Comparison of ENCODE assay signal across 11 mouse cellular contexts in the genomic region with DNA sequence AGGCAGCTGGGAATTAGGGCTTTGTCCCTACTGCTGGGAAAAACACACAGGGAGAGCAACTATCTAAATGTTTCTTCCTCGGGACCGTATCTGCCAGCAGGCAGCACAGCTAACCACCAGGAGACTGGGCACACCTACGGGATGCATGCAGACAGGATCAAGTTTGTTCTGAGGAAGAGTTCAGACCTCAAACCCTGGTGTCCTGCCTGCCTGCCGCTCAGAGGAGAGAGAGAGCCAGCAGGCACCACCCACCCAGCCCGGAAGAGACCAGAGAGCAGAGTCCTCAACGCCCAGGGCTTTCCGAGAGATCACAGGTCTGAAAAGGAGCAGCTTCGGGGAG. TPM values are rescaled to one million over a fixed set of nuclear protein-coding genes. Genes with fewer than 3 reads are reported as not detected.
DNase-seq lines count a peak whose midpoint lies in the region; ATAC-seq and TF ChIP-seq lines count a peak whose summit lies in the region.
"Had no signal": no experiment of that assay in that cellular context is flagged by ENCODE, and none has a peak within 500 bp of the region (broad histone marks: within the 10 kb centered on the region; RNA-seq: fewer than 3 reads in every experiment).

No protein-coding gene starts in this region.

- no peaks in the 10 kb centered on the region for H3K36me3 ChIP-seq in kidney, postnatal 0 days (ENCODE audit: insufficient read depth, low read length)
- H3K36me3 ChIP-seq in limb, embryonic 11.5 days (ENCODE audit: control insufficient read depth, insufficient read depth, low read length): no peaks in the 10 kb centered on the region
- H3K36me3 ChIP-seq: neural tube, embryonic 13.5 days had no signal

- ATAC-seq in kidney, postnatal 0 days (replicated peaks; ENCODE audit: low FRiP score, low read depth): no peak
- ATAC-seq in limb, embryonic 11.5 days (ENCODE audit: insufficient number of reproducible peaks, low FRiP score, low TSS enrichment, low read depth): no peak
- ATAC-seq: Patski had no signal

- H3K4me2 ChIP-seq in kidney, postnatal 0 days (ENCODE audit: low read length): peak overlapping the region; percentile 6; the same call in 1 of the 2 replicates
- no peak overlapping the region for H3K4me2 ChIP-seq in limb, embryonic 11.5 days (ENCODE audit: low read depth, severe bottlenecking)
- H3K4me2 ChIP-seq: neural tube, embryonic 13.5 days had no signal

- H3K4me3 ChIP-seq in kidney, postnatal 0 days (replicated peaks; ENCODE audit: low read depth, low read length): no peak overlapping the region
- H3K4me3 ChIP-seq in brown adipose tissue, adult 24 weeks (ENCODE audit: insufficient read depth, low read depth, low read length): no peak overlapping the region
- H3K4me3 ChIP-seq in limb, embryonic 11.5 days (ENCODE audit: low read depth, low read length): no peak overlapping the region
- H3K4me3 ChIP-seq: neural tube, embryonic 13.5 days had no signal

- peaks cover 24% of the 10 kb centered on the region for H3K4me1 ChIP-seq in kidney, postnatal 0 days (replicated peaks; ENCODE audit: insufficient read depth, low read length)
- H3K4me1 ChIP-seq in brown adipose tissue, adult 24 weeks (ENCODE audit: control insufficient read depth, insufficient read depth, insufficient read length, low read length): peaks cover 12% of the 10 kb centered on the region
- peaks cover 5% of the 10 kb centered on the region; the same call in 1 of the 2 replicates for H3K4me1 ChIP-seq in limb, embryonic 11.5 days (ENCODE audit: control insufficient read depth, insufficient read depth, low read length)

- H3K9me3 ChIP-seq in kidney, postnatal 0 days (replicated peaks; ENCODE audit: low read length): no peaks in the 10 kb centered on the region
- no peaks in the 10 kb centered on the region for H3K9me3 ChIP-seq in limb, embryonic 11.5 days (ENCODE audit: control insufficient read depth, low read length)
- H3K9me3 ChIP-seq: neural tube, embryonic 13.5 days had no signal

- no peak for DNase-seq in kidney, postnatal 0 days (ENCODE audit: low spot score)
- no peak for DNase-seq in kidney, postnatal 4 days
- DNase-seq in MEL-GATA-1-ER (ENCODE audit: extremely low read depth, low read depth): peak; percentile 26
- no peak for DNase-seq in limb, embryonic 11.5 days (ENCODE audit: low spot score)
- DNase-seq in cerebellum, adult 8-10 months: no peak
- no peak for DNase-seq in right cerebral cortex, postnatal 36 days (ENCODE audit: low spot score in 2 of 2)
- DNase-seq in adrenal gland, postnatal 4 days (ENCODE audit: low spot score in 2 of 2): no peak
- DNase-seq: embryo, embryonic 11 days had no signal

- peak overlapping the region; percentile 83 for H3K27ac ChIP-seq in kidney, postnatal 0 days
- H3K27ac ChIP-seq in brown adipose tissue, adult 24 weeks (replicated peaks; ENCODE audit: low read depth, low read length): peak overlapping the region; percentile 70
- H3K27ac ChIP-seq in limb, embryonic 11.5 days (replicated peaks; ENCODE audit: low read depth, low read length): no peak overlapping the region
- H3K27ac ChIP-seq: neural tube, embryonic 13.5 days had no signal

- H3K27me3 ChIP-seq in kidney, postnatal 0 days (ENCODE audit: insufficient read depth, low read length): 0 out of 2 replicates have a peak, but pooled peaks cover 3% of the 10 kb centered on the region
- H3K27me3 ChIP-seq in limb, embryonic 11.5 days (ENCODE audit: control insufficient read depth, insufficient read depth, low read length): no peaks in the 10 kb centered on the region

- no peak for TF ChIP-seq CTCF in kidney, postnatal 0 days (IDR thresholded peaks at IDR 0.05; ENCODE audit: low read depth)

- WGBS in kidney, postnatal 0 days: 29% methylated on average over 8 of the region's 8 CpGs
- 33% methylated on average over 8 of the region's 8 CpGs for WGBS in limb, embryonic 11.5 days

- 0 out of 2 replicates have a peak overlapping the region, but pooled peaks have one; percentile 24 for H3K9ac ChIP-seq in kidney, postnatal 0 days (ENCODE audit: low read depth, low read length)
- 0 out of 2 replicates have a peak overlapping the region, but pooled peaks have one; percentile 24 for H3K9ac ChIP-seq in limb, embryonic 11.5 days (ENCODE audit: low read length)
- H3K9ac ChIP-seq: neural tube, embryonic 13.5 days had no signal

RNA-seq across cellular contexts. Expression of a gene that starts 5.8 kb away (rescaled TPM):
- 13.8 and 15.1 TPM in 2 replicates for polyA plus RNA-seq in kidney, postnatal 0 days (2015; fragmentation: Nextera tagmentation; extraction: Ambion mirVana)
- 4.5 and 5.1 TPM in 2 replicates for polyA plus RNA-seq in brown adipose tissue, adult 24 weeks (2012; ENCODE audit: insufficient read depth, insufficient read length, missing spikeins)
- 2.4 and 3.4 TPM in 2 replicates for polyA plus RNA-seq in limb, embryonic 11.5 days (2014; fragmentation: Nextera tagmentation; extraction: Ambion mirVana)
- total RNA-seq in adrenal gland, postnatal 4 days (2021): 10 to 100 TPM; 27.4 to 28.7 TPM

RNA-seq across cellular contexts. Expression of a gene that starts 43.0 kb away (rescaled TPM):
- not detected in 2 replicates for polyA plus RNA-seq in kidney, postnatal 0 days (2015; fragmentation: Nextera tagmentation; extraction: Ambion mirVana)
- not detected in 2 replicates for polyA plus RNA-seq in brown adipose tissue, adult 24 weeks (2012; ENCODE audit: insufficient read depth, insufficient read length, missing spikeins)
- not detected in 2 replicates for polyA plus RNA-seq in limb, embryonic 11.5 days (2014; fragmentation: Nextera tagmentation; extraction: Ambion mirVana)
- total RNA-seq in adrenal gland, postnatal 4 days (2021): not detected
- polyA plus RNA-seq: neural tube, embryonic 13.5 days; Patski had no signal
